Mouse (Mus musculus) lung, embryonic 16.5 days (tissue): ENCODE data around the gene Cpa5. TPM values are rescaled to one million over a fixed set of nuclear protein-coding genes. Genes with fewer than 3 reads are reported as not detected.

Source experiments
- ATAC-seq: fragments of 200-750 bp; cut with Nextera tagmentation; 2 replicates; pipeline ENCODE4 v1.8.0; 2017; ENCODE audit warnings: low read depth, mild to moderate bottlenecking, moderate library complexity
- H3K27ac ChIP-seq: fragments of 300-500 bp; sonication (generic); 2 replicates; pipeline ENCODE4 v1.5.1; 2014; ENCODE audit warnings: mild to moderate bottlenecking, control low read depth, low read length
- H3K27me3 ChIP-seq: fragments of 300-500 bp; sonication (generic); 2 replicates; pipeline ENCODE4 v1.6.1; 2014; ENCODE audit warnings: low read depth, low read length, mixed read lengths; ENCODE audit not compliant: control insufficient read depth, insufficient read depth
- H3K36me3 ChIP-seq: fragments of 300-500 bp; sonication (generic); 2 replicates; pipeline ENCODE4 v1.6.1; 2014; ENCODE audit warnings: low read length; ENCODE audit not compliant: control insufficient read depth, insufficient read depth
- H3K4me1 ChIP-seq: fragments of 300-500 bp; sonication (generic); replicated peaks from 2 replicates; pipeline ENCODE4 v1.6.1; 2014; ENCODE audit warnings: low read length, mixed read lengths; ENCODE audit not compliant: control insufficient read depth, insufficient read depth
- H3K4me2 ChIP-seq: fragments of 300-500 bp; sonication (generic); 2 replicates; pipeline ENCODE4 v1.6.1; 2014; ENCODE audit warnings: low read depth, low read length, control low read depth
- H3K4me3 ChIP-seq: fragments of 300-500 bp; sonication (generic); 2 replicates; pipeline ENCODE4 v1.5.1; 2014; ENCODE audit warnings: mild to moderate bottlenecking, low read length, control low read depth
- H3K9ac ChIP-seq: fragments of 300-500 bp; sonication (generic); 2 replicates; pipeline ENCODE4 v1.6.1; 2014; ENCODE audit warnings: low read length, control low read depth
- H3K9me3 ChIP-seq: fragments of 300-500 bp; sonication (generic); 2 replicates; pipeline ENCODE4 v1.6.1; 2016; ENCODE audit warnings: low read length; ENCODE audit not compliant: control insufficient read depth
- WGBS: fragments of 180-500 bp; shearing (Covaris S2); extraction: QIAGEN DNeasy Blood & Tissue Kit; methylation state at CpG from one replicate; pipeline ENCODE4 v1.1.7; 2014; 5-methylcytosine and 5-hydroxymethylcytosine counted together
- polyA plus RNA-seq: library from polyadenylated mRNA; unstranded; fragments of >200 nt; fragmentation: Nextera tagmentation; extraction: Ambion mirVana; gene quantifications from 2 replicates; pipeline ENCODE4 v1.2.1, GENCODE M21; 2015

Cpa5 gene
- polyA plus RNA-seq, 1 experiment from 2014 or later: not detected

DNA sequence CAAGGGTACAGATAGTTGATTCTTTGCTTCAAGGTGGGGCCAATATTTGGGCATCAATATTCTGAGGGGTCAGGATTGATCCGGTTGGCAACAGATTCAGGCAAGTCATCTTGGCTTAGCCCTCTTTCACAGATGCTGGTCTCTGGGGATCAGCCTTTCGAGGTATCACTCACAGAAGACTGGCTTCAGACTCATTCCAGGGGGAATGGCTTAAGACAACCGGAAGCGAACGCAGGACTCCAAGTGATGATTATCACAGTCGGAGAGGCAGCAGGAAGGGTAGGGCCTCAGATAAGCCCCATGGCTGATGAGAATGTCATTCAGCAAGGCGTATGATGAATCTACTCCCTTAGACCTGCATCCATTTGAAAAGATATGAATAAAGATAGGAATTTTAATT lies 16.4 kb upstream of the Cpa5 start:
- Histone ChIP-seq H3K36me3 (no peaks in the 10 kb centered on the region), H3K9me3 (no peaks in the 10 kb centered on the region), H3K4me2 (no peak overlapping the region), H3K27me3 (no peaks in the 10 kb centered on the region), H3K9ac (no peak overlapping the region), H3K27ac (no peak overlapping the region), H3K4me1 (peaks cover 6% of the 10 kb centered on the region; the same call in 1 of the 2 replicates), H3K4me3 (no peak overlapping the region)
- no peak for ATAC-seq
- WGBS: 61% methylated on average over 7 of the region's 7 CpGs

- peak overlapping the region; percentile 30; the same call in 1 of the 2 replicates for H3K27ac ChIP-seq
- H3K36me3 ChIP-seq: no peaks in the 10 kb centered on the region
- peak; percentile 86 for ATAC-seq
- H3K4me2 ChIP-seq: no peak overlapping the region
- H3K4me3 ChIP-seq: no peak overlapping the region
- no peak overlapping the region for H3K9ac ChIP-seq
- peaks cover 4% of the 10 kb centered on the region; the same call in 1 of the 2 replicates for H3K4me1 ChIP-seq
- WGBS: 57% methylated on average over 8 of the region's 8 CpGs
- H3K27me3 ChIP-seq: no peaks in the 10 kb centered on the region
- H3K9me3 ChIP-seq: no peaks in the 10 kb centered on the region
Observed at GRCm38 (mm10) chr6:30596230-30596898, 14.4 kb upstream of the Cpa5 start.

DNA sequence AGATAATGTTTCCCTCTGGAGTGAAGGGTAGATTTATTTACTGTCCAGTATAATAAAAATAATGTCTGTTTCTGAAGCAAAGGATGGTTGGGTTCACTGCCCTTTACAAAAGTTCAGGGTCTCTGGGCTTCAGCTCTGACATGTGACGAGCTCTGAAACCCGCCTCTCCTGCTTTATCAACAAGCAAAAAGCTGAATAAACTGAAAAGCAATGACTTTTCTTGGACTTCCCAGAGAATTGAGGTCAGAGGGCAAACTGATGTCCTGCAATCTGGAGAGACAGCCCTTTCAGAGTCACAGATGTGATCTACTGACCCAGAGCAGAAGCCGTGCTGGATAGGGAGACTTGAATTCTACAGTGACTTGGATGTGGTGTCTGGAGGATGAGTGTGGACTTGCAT lies 10.8 kb upstream of the Cpa5 start:
- Histone ChIP-seq H3K27ac (no peak overlapping the region), H3K4me2 (no peak overlapping the region), H3K9me3 (no peaks in the 10 kb centered on the region), H3K4me1 (peaks cover 4% of the 10 kb centered on the region; the same call in 1 of the 2 replicates), H3K27me3 (no peaks in the 10 kb centered on the region), H3K9ac (no peak overlapping the region), H3K36me3 (no peaks in the 10 kb centered on the region), H3K4me3 (no peak overlapping the region)
- WGBS: 62% methylated on average over 3 of the region's 3 CpGs
- ATAC-seq: no peak

GRCm38 (mm10) chr6:30600995-30601394 lies 9.8 kb upstream of the Cpa5 start:
- no peaks in the 10 kb centered on the region for H3K9me3 ChIP-seq
- ATAC-seq: no peak
- no peaks in the 10 kb centered on the region for H3K36me3 ChIP-seq
- H3K27ac ChIP-seq: no peak overlapping the region
- no peak overlapping the region for H3K9ac ChIP-seq
- 77% methylated on average over 1 of the region's 1 CpGs for WGBS
- H3K4me1 ChIP-seq: peaks cover 4% of the 10 kb centered on the region; the same call in 1 of the 2 replicates
- H3K4me2 ChIP-seq: no peak overlapping the region
- no peaks in the 10 kb centered on the region for H3K27me3 ChIP-seq
- no peak overlapping the region for H3K4me3 ChIP-seq

DNA sequence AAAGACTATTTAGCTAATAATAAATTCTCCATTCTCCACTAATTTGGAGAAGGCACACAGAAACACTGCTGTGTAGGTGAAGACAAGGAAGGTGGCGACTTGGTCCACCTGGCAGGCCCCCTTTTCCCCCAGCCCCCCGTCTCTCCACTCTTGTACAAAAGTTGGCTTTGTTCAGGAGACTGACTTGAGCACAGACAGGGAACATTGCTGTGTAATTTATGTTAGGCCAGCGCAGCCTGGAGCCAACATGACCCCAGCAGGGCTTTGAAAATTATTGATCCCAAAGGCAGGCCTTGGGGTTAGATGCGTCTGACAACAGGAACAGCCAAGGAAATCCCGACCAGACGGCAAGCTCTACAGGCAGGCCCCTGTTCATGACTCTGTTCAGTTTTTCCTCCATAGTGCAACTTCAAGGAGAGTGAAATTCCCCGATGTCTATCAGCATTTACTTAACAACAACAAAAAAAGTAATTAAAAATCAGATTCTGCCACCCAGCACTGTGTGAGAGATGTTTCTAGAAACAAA lies 6.4 kb upstream of the Cpa5 start:
- H3K27ac ChIP-seq: no peak overlapping the region
- H3K4me1 ChIP-seq: no peaks in the 10 kb centered on the region
- H3K4me3 ChIP-seq: no peak overlapping the region
- H3K4me2 ChIP-seq: no peak overlapping the region
- 78% methylated on average over 7 of the region's 7 CpGs for whole genome bisulfite sequencing
- H3K36me3 ChIP-seq: no peaks in the 10 kb centered on the region
- no peak overlapping the region for H3K9ac ChIP-seq
- H3K9me3 ChIP-seq: no peaks in the 10 kb centered on the region
- H3K27me3 ChIP-seq: no peaks in the 10 kb centered on the region
- ATAC-seq: no peak

DNA sequence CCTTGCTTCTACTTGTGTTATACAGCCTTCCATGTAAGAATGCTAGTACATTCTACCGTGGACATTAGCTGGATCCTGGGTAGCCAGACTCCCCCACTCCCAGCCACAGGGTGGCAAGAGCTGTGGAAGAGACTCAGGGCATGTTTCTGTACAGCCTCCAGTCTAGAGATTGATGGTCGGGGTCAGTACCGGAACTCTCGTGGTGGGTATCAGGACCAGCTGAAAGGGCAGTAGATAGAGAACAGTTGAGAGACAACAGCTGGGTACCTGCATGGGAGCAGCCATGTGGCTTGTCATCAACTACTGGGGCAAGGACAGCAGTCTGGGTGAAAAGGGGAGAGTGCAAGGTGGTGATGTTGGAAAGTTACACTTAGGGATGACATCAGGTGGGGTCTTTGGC lies 5.7 kb upstream of the Cpa5 start:
- no peak overlapping the region for H3K4me3 ChIP-seq
- 80% methylated on average over 4 of the region's 4 CpGs for WGBS
- ATAC-seq: no peak
- no peaks in the 10 kb centered on the region for H3K9me3 ChIP-seq
- no peaks in the 10 kb centered on the region for H3K27me3 ChIP-seq
- no peaks in the 10 kb centered on the region for H3K4me1 ChIP-seq
- no peak overlapping the region for H3K27ac ChIP-seq
- no peak overlapping the region for H3K4me2 ChIP-seq
- H3K9ac ChIP-seq: no peak overlapping the region
- no peaks in the 10 kb centered on the region for H3K36me3 ChIP-seq

DNA sequence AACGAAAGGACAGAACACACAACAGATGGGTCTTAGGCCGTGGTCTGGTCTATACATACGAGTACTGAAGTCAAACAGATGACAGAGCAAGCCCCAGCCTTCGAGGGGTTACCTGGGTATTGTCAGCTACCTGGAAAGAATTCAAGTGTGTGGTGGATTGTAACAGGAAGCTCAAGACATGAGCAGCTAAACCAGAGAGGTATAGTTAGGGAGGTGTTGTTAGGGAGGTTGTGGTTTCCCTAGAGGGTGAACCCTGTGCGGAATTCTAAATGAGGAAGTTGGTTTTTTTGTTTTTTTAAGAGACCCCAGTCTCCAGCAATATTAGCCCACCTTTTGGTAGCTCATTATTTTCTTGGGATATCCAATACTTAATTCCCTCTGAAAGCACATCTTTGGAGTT lies 5.1 kb upstream of the Cpa5 start:
- WGBS: 73% methylated on average over 5 of the region's 5 CpGs
- no peak for ATAC-seq
- no peak overlapping the region for H3K4me3 ChIP-seq
- H3K27ac ChIP-seq: no peak overlapping the region
- H3K9ac ChIP-seq: no peak overlapping the region
- no peaks in the 10 kb centered on the region for H3K4me1 ChIP-seq
- no peak overlapping the region for H3K4me2 ChIP-seq
- no peaks in the 10 kb centered on the region for H3K36me3 ChIP-seq
- no peaks in the 10 kb centered on the region for H3K9me3 ChIP-seq
- H3K27me3 ChIP-seq: no peaks in the 10 kb centered on the region

DNA sequence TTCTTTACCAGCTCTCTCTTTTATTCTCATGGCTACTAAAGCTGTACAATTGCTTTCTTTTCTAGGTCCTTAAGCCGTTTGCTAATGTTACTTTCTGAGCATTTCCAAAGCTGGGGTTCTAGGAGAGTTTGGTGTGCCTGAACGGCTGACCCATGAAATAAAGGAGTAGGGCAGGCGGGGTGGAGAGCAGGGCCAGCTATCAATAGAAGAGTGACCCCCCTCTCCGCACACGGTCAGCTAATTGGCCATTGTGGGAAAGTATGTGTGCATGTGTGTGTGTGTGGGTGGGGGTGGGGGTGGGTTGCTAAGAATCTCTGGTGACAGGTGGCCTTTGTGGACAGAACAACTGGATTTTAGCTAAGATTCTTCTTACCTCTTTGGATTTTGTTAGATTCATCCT lies 402 bp downstream of the Cpa5 start:
- H3K36me3 ChIP-seq: no peaks in the 10 kb centered on the region
- no peak for ATAC-seq
- H3K4me2 ChIP-seq: no peak overlapping the region
- peaks cover 2% of the 10 kb centered on the region for H3K4me1 ChIP-seq
- 72% methylated on average over 5 of the region's 5 CpGs for WGBS
- no peak overlapping the region for H3K9ac ChIP-seq
- no peaks in the 10 kb centered on the region for H3K27me3 ChIP-seq
- no peak overlapping the region for H3K27ac ChIP-seq
- no peak overlapping the region for H3K4me3 ChIP-seq
- no peaks in the 10 kb centered on the region for H3K9me3 ChIP-seq

DNA sequence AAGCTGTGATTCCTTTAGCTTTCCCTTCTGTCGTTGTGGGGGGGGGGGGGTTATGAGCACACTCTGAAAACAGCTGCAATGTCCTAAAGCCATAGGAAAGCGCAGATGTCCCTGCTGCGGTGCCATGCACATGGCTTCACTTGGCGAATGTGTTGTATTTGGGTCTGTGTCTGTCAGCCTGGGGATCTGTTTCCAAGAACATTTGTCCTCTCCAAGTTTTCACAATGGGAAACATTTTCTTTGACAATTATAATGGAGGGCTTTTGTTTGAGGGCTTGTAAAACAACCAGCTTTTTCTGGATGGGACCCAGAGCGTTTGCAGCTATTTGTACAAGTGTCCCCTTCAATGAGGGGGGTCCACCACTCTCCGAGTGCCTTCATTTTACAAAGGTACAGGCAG lies 3.4 kb downstream of the Cpa5 start:
- no peak overlapping the region for H3K9ac ChIP-seq
- H3K4me2 ChIP-seq: no peak overlapping the region
- H3K4me1 ChIP-seq: peaks cover 19% of the 10 kb centered on the region
- no peak for ATAC-seq
- no peaks in the 10 kb centered on the region for H3K27me3 ChIP-seq
- WGBS: 77% methylated on average over 6 of the region's 6 CpGs
- no peaks in the 10 kb centered on the region for H3K9me3 ChIP-seq
- no peaks in the 10 kb centered on the region for H3K36me3 ChIP-seq
- H3K27ac ChIP-seq: no peak overlapping the region
- no peak overlapping the region for H3K4me3 ChIP-seq
